Mouse (Mus musculus): ENCODE measurements around the gene Mknk2.

Mknk2 gene

DNA sequence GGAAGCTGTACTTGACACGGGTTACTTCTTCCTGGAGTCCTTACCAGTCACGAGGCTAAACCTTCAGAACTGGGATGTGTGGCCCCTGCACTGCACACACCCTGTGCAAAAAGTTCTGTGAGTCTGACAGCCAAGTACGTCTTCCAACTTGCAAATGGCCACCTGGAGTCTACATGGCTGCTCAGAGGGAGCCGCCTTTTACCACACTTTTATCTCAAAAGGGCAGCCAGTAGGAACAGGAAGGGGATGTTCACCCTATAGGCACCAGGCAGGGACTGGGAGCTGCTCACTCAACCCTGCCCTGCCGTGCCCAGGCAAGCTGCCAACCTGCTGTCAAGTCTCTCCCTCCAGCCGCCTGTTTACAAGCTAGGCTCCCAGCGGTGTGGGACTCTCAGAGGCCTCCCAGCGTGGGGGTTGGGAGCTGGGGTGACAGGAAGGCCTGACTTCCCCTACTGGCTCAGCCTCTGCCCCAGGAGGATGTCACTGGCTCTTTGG, at the start of gene Mknk2:
Gene Mknk2, minus strand, starts transcription at position 171 of the 495 bp plus-strand sequence.
- peak; percentile 97 for DNase-seq

GRCm38 (mm10) chr10:80717281-80717680, 39.4 kb upstream of the Mknk2 start:
- DNase-seq = no peak

- DNase-seq = no peak
Measured at GRCm38 (mm10) chr10:80710834-80711233, 32.9 kb upstream of the Mknk2 start.

GRCm38 (mm10) chr10:80705479-80705878, 27.6 kb upstream of the Mknk2 start:
- no peak for DNase-seq

GRCm38 (mm10) chr10:80705033-80705432, 27.1 kb upstream of the Mknk2 start:
- no peak for DNase-seq

- no peak for DNase-seq
Measured at GRCm38 (mm10) chr10:80704418-80704817, 26.5 kb upstream of the Mknk2 start.

DNA sequence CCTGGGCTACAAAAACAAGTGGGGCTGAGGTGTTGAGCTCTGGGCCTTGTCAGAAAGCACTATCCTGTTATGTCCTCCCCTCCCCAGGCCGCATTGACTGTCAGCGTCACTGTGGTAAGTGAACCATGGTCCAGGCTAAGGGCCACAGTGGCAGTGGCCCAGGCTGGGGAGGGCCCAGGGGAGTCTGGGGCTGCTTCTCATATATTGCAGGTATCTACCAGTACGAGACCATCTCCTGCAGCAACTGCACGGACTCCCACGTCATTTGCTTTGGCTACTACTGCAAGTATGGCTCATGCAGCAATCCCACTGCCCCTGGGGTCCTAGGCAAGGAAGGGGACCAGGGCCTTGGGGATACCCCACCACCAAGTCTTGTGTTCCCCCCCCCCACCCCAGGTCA, 25.7 kb upstream of the Mknk2 start:
- DNase-seq = no peak

- peak; percentile 96 for DNase-seq
Measured at GRCm38 (mm10) chr10:80702536-80703390, 24.9 kb upstream of the Mknk2 start.

DNA sequence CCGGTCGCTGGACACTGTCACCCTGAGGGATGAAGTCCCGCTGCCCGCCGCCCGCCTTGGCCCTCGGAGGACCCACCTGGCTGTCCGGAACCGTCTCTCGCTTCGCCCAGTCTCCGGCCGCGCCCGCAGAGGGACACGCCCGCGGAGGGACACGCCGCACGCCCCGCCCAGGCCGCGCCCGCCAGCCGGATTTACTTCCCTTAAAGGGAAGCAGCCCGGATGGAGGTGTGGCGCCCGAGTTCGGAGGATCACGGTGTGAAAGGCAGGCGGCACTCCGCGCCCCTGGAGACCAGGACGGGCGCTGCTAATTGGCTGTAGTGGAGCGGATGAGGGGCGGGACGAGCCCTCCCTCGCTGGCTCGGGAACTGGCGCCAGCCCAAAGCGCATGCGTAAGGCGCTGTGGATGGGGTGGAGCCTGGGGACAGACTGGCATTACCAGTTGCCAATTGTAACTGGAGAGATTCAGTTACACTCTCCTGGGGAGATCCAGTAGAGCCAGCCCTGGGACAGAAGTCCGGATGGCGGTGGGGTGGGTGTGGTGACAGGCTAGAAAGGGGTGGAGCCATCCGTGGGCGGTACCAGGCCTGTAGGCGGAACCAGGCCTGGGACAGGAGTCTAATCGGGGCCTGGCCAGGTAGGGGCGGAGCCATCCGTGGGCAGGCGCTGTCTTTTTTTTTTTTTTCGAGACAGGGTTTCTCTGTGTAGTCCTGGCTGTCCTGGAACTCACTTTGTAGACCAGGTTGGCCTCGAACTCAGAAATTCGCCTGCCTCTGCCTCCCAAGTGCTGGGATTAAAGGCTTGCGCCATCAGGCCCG, 24.0 kb upstream of the Mknk2 start, which contains the start of the genes Mob3a and Izumo4:
Gene Mob3a, minus strand, starts transcription at position 257 of the 815 bp plus-strand sequence.
Gene Izumo4, plus strand, starts transcription at position 464 of the 815 bp plus-strand sequence.
- peak; percentile 99 for DNase-seq

DNA sequence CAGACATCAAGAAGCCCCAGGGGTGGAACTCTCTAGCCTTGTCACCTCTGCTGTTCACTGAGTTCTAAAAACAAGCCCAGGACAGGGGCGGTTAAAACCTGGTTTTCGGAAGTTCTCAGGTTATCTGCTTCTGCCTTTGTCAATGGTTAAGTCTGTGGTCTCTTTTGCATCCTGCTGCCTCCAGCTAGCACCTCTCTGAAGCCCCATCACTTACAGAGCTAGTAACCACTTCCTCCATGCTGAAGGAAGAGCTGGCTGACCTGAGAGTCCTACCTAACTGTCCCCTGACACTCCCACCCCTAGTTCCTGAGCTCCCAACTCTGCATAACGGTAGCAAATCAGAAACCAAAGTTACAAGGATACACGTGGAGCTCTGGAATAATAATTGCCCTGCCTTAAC, 22.8 kb upstream of the Mknk2 start:
- no peak for DNase-seq

DNA sequence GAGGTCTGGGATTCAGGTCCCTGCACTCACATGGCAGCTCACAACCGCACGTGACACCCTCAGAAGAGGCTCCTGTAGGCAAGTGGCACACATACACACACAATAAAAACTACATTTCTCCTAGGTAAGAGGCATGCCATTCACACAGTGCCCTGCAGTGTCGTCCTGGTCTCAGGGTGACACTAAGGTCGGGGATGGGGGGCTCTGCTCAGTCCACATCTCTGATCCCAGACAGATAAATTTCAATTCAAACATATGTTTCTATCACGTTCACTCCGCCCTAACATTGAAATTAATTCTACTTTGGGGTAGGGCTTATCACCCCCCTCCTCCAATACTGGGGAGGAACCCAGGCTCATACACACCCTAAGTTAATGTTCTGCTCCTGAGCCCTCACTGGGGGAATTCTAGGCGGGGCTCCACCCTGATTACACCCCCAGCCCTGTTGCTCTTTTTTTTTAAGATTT, 22.2 kb upstream of the Mknk2 start:
- DNase-seq = no peak

GRCm38 (mm10) chr10:80698605-80699004, 20.7 kb upstream of the Mknk2 start:
- no peak for DNase-seq

DNA sequence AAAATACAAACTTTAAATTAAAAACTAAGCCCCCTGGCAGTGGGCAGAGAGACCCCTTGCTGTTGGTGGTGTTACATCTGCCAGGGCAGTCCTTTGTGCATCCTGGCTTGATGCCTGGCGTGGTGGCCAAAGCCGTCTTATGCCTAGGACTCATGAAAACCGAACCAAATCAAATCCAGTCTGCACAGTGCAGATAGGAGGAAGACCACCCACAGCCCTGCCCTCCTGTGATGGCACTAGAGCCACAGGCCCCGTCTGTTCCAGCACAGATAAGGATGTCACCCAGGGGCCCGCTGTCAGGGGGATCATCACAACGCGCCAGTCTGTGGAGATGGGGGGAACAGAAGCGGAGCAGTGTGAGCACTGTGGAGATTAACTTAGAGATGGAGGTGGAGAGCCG, 19.9 kb upstream of the Mknk2 start:
- DNase-seq = no peak

DNA sequence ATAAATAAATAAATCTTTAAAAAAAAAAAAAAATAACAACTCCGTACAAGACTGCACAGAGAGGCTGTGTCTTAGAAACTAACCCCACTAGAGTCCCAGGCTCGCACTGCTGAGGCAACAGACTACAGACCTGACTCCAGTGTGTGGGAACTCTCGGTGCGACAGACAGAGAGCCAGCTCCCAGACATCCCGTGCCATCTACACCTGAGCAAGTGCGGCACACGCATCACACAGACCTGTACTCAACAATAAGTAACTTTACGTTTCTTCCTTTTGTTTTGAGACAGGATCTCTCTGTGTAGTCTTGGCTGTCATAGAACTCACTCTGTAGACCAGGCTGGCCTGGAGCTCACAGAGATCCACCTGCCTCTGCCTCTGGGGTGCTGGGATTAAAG, 19.5 kb upstream of the Mknk2 start:
- no peak for DNase-seq

- DNase-seq = no peak
Measured at GRCm38 (mm10) chr10:80696502-80697392, 18.8 kb upstream of the Mknk2 start.

DNA sequence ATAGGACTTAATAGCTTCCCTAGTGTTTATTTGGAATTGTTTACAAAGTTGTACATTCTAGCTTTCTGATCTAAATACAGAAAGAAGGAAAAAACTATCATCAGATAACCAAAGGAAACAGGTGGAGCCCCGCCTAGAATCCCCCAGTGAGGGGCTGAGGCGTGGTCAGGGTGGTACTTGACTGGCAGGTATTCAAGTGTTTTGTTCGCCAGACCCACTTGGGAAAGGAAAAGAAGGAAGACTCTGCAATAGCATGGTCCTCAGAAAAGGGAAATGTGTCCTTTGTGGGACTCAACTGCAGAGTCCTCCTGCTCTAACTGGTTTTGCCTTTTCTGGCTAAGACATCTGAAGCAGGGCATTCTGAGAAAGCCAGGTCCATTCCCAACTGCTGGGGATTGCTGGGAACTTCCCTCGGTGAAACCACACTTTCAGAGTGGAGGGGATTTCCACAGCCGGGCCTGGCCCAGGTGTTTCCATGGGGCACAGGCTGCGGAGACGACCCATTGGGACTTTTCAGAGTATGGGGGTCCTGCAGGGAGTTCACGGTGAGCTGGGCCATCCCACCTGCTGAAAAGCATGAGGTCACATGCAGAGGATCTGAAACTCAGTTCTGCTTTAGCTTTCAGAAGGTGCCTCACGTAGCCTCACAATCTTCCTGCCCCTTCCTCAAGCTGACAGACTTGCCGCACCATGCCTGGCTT, 18.0 kb upstream of the Mknk2 start:
- no peak for DNase-seq

GRCm38 (mm10) chr10:80695186-80695585, 17.3 kb upstream of the Mknk2 start:
- DNase-seq = peak; percentile 63

DNA sequence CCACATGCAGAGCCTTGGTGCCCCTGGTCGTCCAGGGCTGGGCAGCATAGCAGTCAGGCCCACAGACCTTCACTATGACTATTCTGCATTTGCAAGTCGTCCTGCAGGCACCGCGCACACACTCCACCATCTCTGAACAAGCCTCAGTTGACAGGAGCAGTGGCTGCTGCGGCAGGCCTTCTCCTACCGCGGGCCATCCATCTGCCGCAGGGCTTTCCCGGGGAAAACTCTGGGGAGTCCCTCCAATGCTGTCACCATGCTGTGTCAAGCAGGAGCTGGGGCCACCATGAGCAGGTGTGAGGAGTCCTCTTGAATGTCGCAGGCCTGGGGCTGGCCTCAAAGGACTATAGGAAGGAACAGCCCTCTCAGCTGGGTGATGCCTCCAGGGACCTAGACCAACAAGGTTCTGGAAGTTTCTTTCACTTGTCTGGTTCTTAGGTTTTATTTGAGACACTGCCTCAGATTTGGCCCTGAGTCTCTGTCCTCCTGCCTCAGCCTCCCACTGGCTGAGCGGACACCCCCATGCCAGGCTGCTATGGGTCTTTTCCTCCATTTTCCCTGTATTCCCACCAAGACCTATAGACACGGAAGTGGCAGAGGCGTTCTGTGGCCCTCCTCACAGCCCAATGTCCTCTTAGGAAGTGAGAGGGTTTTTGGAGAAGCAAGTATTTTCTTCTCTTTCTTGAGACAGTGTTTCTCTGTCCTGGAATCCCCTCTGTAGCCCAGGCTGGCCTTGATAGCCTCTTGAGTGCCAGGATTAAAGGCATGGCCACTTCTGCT, 16.4 kb upstream of the Mknk2 start:
- DNase-seq = no peak

DNA sequence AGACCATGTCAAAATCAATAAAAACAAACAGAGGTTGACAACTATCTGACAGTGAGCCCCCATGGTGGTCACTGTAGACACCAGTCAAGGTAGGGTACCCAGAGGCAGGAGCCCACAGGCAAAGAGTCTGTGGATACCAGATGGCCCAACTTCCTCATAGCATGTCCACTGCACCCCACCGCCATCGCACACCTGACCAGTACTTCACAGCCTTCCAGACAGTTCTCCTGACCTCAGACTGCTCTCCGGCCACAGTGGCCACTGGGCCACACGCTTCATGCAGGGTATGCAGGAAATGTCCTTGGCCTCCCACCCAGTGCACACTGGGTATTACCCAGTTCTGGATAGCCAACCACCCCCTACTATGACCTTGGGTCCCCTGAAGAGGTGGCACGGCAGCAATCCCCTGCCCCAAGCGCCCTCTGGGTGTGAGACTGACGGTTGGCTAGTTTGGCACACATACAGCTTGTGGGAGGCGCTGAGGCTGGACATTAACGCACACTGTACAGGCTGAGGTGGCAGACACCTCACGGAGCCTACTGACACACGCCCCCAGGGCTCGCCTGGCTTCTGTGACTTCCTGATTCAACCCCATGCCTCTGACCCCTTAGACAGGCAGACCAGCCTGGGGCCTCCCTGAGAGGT, 15.6 kb upstream of the Mknk2 start:
- DNase-seq = no peak
